Mouse (Mus musculus) kidney, embryonic 15.5 days (tissue): ENCODE data around the gene Zfp963. TPM values are rescaled to one million over a fixed set of nuclear protein-coding genes. Genes with fewer than 3 reads are reported as not detected.

Experiments used
- ATAC-seq: fragments of 200-750 bp; cut with Nextera tagmentation; replicated peaks from 2 replicates; pipeline ENCODE4 v1.8.0; 2017; ENCODE audit warnings: moderate TSS enrichment; ENCODE audit not compliant: low FRiP score
- H3K27ac ChIP-seq: fragments of 300-500 bp; sonication (generic); 2 replicates; pipeline ENCODE4 v1.5.1; 2015; ENCODE audit warnings: mild to moderate bottlenecking, inconsistent platforms
- H3K27me3 ChIP-seq: fragments of 300-500 bp; sonication (generic); 2 replicates; pipeline ENCODE4 v1.6.1; 2015; ENCODE audit warnings: inconsistent platforms
- H3K36me3 ChIP-seq: fragments of 300-500 bp; sonication (generic); 2 replicates; pipeline ENCODE4 v1.6.1; 2015; ENCODE audit warnings: inconsistent platforms
- H3K4me1 ChIP-seq: fragments of 300-500 bp; sonication (generic); 2 replicates; pipeline ENCODE4 v1.6.1; 2015; ENCODE audit warnings: inconsistent platforms
- H3K4me2 ChIP-seq: fragments of 300-500 bp; sonication (generic); 2 replicates; pipeline ENCODE4 v1.6.1; 2015; ENCODE audit warnings: moderate library complexity, mild to moderate bottlenecking, inconsistent platforms
- H3K4me3 ChIP-seq: fragments of 300-500 bp; sonication (generic); replicated peaks from 2 replicates; pipeline ENCODE4 v1.5.1; 2015; ENCODE audit warnings: mild to moderate bottlenecking, inconsistent platforms
- H3K9ac ChIP-seq: fragments of 300-500 bp; sonication (generic); 2 replicates; pipeline ENCODE4 v1.6.1; 2015; ENCODE audit warnings: mild to moderate bottlenecking, inconsistent platforms
- H3K9me3 ChIP-seq: fragments of 300-500 bp; sonication (generic); replicated peaks from 2 replicates; pipeline ENCODE4 v1.6.1; 2016; ENCODE audit warnings: inconsistent platforms
- WGBS: fragments of 180-500 bp; shearing (Covaris S2); methylation state at CpG from one replicate; pipeline ENCODE4 v1.1.7; 2015; ENCODE audit warnings: mixed read lengths; 5-methylcytosine and 5-hydroxymethylcytosine counted together
- polyA plus RNA-seq: library from polyadenylated mRNA; unstranded; fragments of >200 nt; fragmentation: Nextera tagmentation; extraction: Ambion mirVana; gene quantifications from 2 replicates; pipeline ENCODE4 v1.2.1, GENCODE M21; 2015

Gene Zfp963
- 5.7 and 5.8 TPM in 2 replicates for polyA plus RNA-seq

- H3K27me3 ChIP-seq = no peaks in the 10 kb centered on the region
- H3K4me2 ChIP-seq = peak within 1 kb of the TSS; percentile 65
- H3K9ac ChIP-seq = peak within 1 kb of the TSS; percentile 93
- peak within 1 kb of the TSS; percentile 67 for H3K4me3 ChIP-seq
- H3K27ac ChIP-seq = peak within 1 kb of the TSS; percentile 99
- H3K4me1 ChIP-seq = peaks cover 12% of the 10 kb centered on the region
- peaks cover 6% of the 10 kb centered on the region; the same call in 1 of the 2 replicates for H3K36me3 ChIP-seq
- peak; percentile 99 for ATAC-seq
- no peaks in the 10 kb centered on the region for H3K9me3 ChIP-seq
- 2% methylated on average over 48 of the region's 48 CpGs for WGBS
These were observed at the start of gene Zfp963 for GRCm38 (mm10) chr8:69749544-69750454. Gene Zfp963 (minus strand): TSS chr8:69749970.

GRCm38 (mm10) chr8:69799261-69799660 lies 49.5 kb upstream of the Zfp963 start:
- Histone ChIP-seq H3K4me2 (no peak overlapping the region), H3K27ac (no peak overlapping the region), H3K4me1 (no peaks in the 10 kb centered on the region), H3K4me3 (no peak overlapping the region), H3K9ac (no peak overlapping the region), H3K9me3 (no peaks in the 10 kb centered on the region), H3K27me3 (no peaks in the 10 kb centered on the region), H3K36me3 (peaks cover 100% of the 10 kb centered on the region)
- no peak for ATAC-seq
- 96% methylated on average over 8 of the region's 8 CpGs for WGBS

GRCm38 (mm10) chr8:69797661-69798060 lies 47.9 kb upstream of the Zfp963 start:
- Histone ChIP-seq H3K4me2 (no peak overlapping the region), H3K4me1 (peaks cover 10% of the 10 kb centered on the region), H3K27me3 (no peaks in the 10 kb centered on the region), H3K4me3 (no peak overlapping the region), H3K27ac (no peak overlapping the region), H3K9ac (no peak overlapping the region), H3K36me3 (peaks cover 96% of the 10 kb centered on the region), H3K9me3 (no peaks in the 10 kb centered on the region)
- WGBS = 93% methylated on average over 10 of the region's 10 CpGs
- no peak for ATAC-seq

GRCm38 (mm10) chr8:69796721-69797345 lies 47.1 kb upstream of the Zfp963 start:
- Histone ChIP-seq H3K4me3 (no peak overlapping the region), H3K27me3 (no peaks in the 10 kb centered on the region), H3K9me3 (no peaks in the 10 kb centered on the region), H3K9ac (no peak overlapping the region), H3K4me2 (no peak overlapping the region), H3K27ac (no peak overlapping the region), H3K4me1 (peaks cover 18% of the 10 kb centered on the region), H3K36me3 (peaks cover 87% of the 10 kb centered on the region)
- 95% methylated on average over 16 of the region's 16 CpGs for WGBS
- ATAC-seq = no peak

- Histone ChIP-seq H3K9ac (no peak overlapping the region), H3K36me3 (peaks cover 68% of the 10 kb centered on the region), H3K4me3 (no peak overlapping the region), H3K27ac (no peak overlapping the region), H3K9me3 (no peaks in the 10 kb centered on the region), H3K4me2 (no peak overlapping the region), H3K4me1 (peaks cover 24% of the 10 kb centered on the region), H3K27me3 (no peaks in the 10 kb centered on the region)
- 96% methylated on average over 6 of the region's 6 CpGs for WGBS
- no peak for ATAC-seq
These were observed 45.1 kb upstream of the Zfp963 start for GRCm38 (mm10) chr8:69794901-69795300.

- WGBS = 94% methylated on average over 3 of the region's 3 CpGs
- H3K36me3 ChIP-seq = peaks cover 60% of the 10 kb centered on the region
These were observed 44.3 kb upstream of the Zfp963 start for GRCm38 (mm10) chr8:69794096-69794495.

GRCm38 (mm10) chr8:69793666-69794065 lies 43.9 kb upstream of the Zfp963 start:
- no peaks in the 10 kb centered on the region for H3K9me3 ChIP-seq
- H3K9ac ChIP-seq = no peak overlapping the region
- H3K4me3 ChIP-seq = no peak overlapping the region
- no peak overlapping the region for H3K4me2 ChIP-seq
- peaks cover 56% of the 10 kb centered on the region for H3K36me3 ChIP-seq
- ATAC-seq = no peak
- no peak overlapping the region for H3K27ac ChIP-seq
- peaks cover 27% of the 10 kb centered on the region for H3K4me1 ChIP-seq
- WGBS = 87% methylated on average over 4 of the region's 4 CpGs
- H3K27me3 ChIP-seq = no peaks in the 10 kb centered on the region

More at GRCm38 (mm10) chr8:69794096-69794495, 44.3 kb upstream of the Zfp963 start:
- H3K9me3 ChIP-seq = no peaks in the 10 kb centered on the region
- H3K27ac ChIP-seq = no peak overlapping the region
- H3K27me3 ChIP-seq = no peaks in the 10 kb centered on the region
- H3K4me1 ChIP-seq = peaks cover 27% of the 10 kb centered on the region
- no peak overlapping the region for H3K4me2 ChIP-seq
- no peak overlapping the region for H3K4me3 ChIP-seq
- H3K9ac ChIP-seq = no peak overlapping the region
- ATAC-seq = no peak

- WGBS = under 1% methylated on average over 48 of the region's 48 CpGs
- Histone ChIP-seq H3K4me2 (peak overlapping the region; percentile 77), H3K4me1 (peaks cover 27% of the 10 kb centered on the region), H3K27ac (peak overlapping the region; percentile 94), H3K9me3 (no peaks in the 10 kb centered on the region), H3K27me3 (no peaks in the 10 kb centered on the region), H3K4me3 (peak overlapping the region; percentile 99), H3K9ac (peak overlapping the region; percentile 97), H3K36me3 (peaks cover 34% of the 10 kb centered on the region)
- peak; percentile 64 for ATAC-seq
These were observed 41.8 kb upstream of the Zfp963 start for GRCm38 (mm10) chr8:69791415-69792068.

- H3K27ac ChIP-seq = peak within 1 kb of the TSS; percentile 94
- no peaks in the 10 kb centered on the region for H3K9me3 ChIP-seq
- peaks cover 28% of the 10 kb centered on the region for H3K36me3 ChIP-seq
- H3K9ac ChIP-seq = peak within 1 kb of the TSS; percentile 97
- H3K4me2 ChIP-seq = peak within 1 kb of the TSS; percentile 77
- peak; percentile 96 for ATAC-seq
- H3K4me1 ChIP-seq = peaks cover 27% of the 10 kb centered on the region
- H3K27me3 ChIP-seq = no peaks in the 10 kb centered on the region
- WGBS = under 1% methylated on average over 38 of the region's 38 CpGs
- H3K4me3 ChIP-seq = peak within 1 kb of the TSS; percentile 99
These were observed 41.1 kb upstream of the Zfp963 start, which contains the start of the genes Atp13a1 and Zfp866 for GRCm38 (mm10) chr8:69790773-69791367. Gene Atp13a1 (plus strand): TSS chr8:69791163. Gene Zfp866 (minus strand): TSS chr8:69791178.

- Histone ChIP-seq H3K4me2 (peak overlapping the region; percentile 77), H3K4me1 (peaks cover 27% of the 10 kb centered on the region), H3K4me3 (peak overlapping the region; percentile 99), H3K36me3 (peaks cover 23% of the 10 kb centered on the region), H3K9ac (peak overlapping the region; percentile 97), H3K27me3 (no peaks in the 10 kb centered on the region), H3K9me3 (no peaks in the 10 kb centered on the region), H3K27ac (peak overlapping the region; percentile 94)
- no peak; the same call in 1 of the 2 replicates for ATAC-seq
- 33% methylated on average over 11 of the region's 11 CpGs for WGBS
These were observed 40.6 kb upstream of the Zfp963 start for GRCm38 (mm10) chr8:69790364-69790763.

GRCm38 (mm10) chr8:69789731-69790130 lies 40.0 kb upstream of the Zfp963 start:
- H3K27ac ChIP-seq = no peak overlapping the region
- 74% methylated on average over 5 of the region's 5 CpGs for WGBS
- no peak for ATAC-seq
- no peak overlapping the region for H3K9ac ChIP-seq
- H3K4me2 ChIP-seq = peak overlapping the region; percentile 77; the same call in 1 of the 2 replicates
- no peaks in the 10 kb centered on the region for H3K27me3 ChIP-seq
- H3K36me3 ChIP-seq = peaks cover 16% of the 10 kb centered on the region
- peaks cover 27% of the 10 kb centered on the region for H3K4me1 ChIP-seq
- peak overlapping the region; percentile 99; the same call in 1 of the 2 replicates for H3K4me3 ChIP-seq
- no peaks in the 10 kb centered on the region for H3K9me3 ChIP-seq
